Mouse (Mus musculus) stomach, postnatal 0 days (tissue): Measurements from ENCODE around the gene Clca3a1. TPM values are rescaled to one million over a fixed set of nuclear protein-coding genes. Genes with fewer than 3 reads are reported as not detected.

Source experiments
- ATAC-seq: fragments of 200-750 bp; cut with Nextera tagmentation; 2 replicates; pipeline ENCODE4 v1.8.0; 2017; ENCODE audit not compliant: low FRiP score, low TSS enrichment
- DNase-seq: peaks from one replicate; pipeline ENCODE4 v3.0.0-alpha.2; 2016; ENCODE audit warnings: low spot score
- H3K27ac ChIP-seq: fragments of 300-500 bp; sonication (generic); replicated peaks from 2 replicates; pipeline ENCODE4 v1.5.1; 2014; ENCODE audit warnings: mild to moderate bottlenecking, control low read depth
- H3K27me3 ChIP-seq: fragments of 300-500 bp; sonication (generic); 2 replicates; pipeline ENCODE4 v1.6.1; 2014; ENCODE audit warnings: low read length; ENCODE audit not compliant: control insufficient read depth, insufficient read depth
- H3K36me3 ChIP-seq: fragments of 300-500 bp; sonication (generic); 2 replicates; pipeline ENCODE4 v1.6.1; 2014; ENCODE audit warnings: low read length, mixed read lengths; ENCODE audit not compliant: control insufficient read depth, insufficient read depth
- H3K4me1 ChIP-seq: fragments of 300-500 bp; sonication (generic); replicated peaks from 2 replicates; pipeline ENCODE4 v1.6.1; 2014; ENCODE audit warnings: antibody characterized with exemption; ENCODE audit not compliant: control insufficient read depth, insufficient read depth
- H3K4me2 ChIP-seq: fragments of 300-500 bp; sonication (generic); replicated peaks from 2 replicates; pipeline ENCODE4 v1.6.1; 2014; ENCODE audit warnings: low read depth, mild to moderate bottlenecking, control low read depth, moderate library complexity
- H3K4me3 ChIP-seq: fragments of 300-500 bp; sonication (generic); 2 replicates; pipeline ENCODE4 v1.5.1; 2014; ENCODE audit warnings: low read depth, low read length, control low read depth
- H3K9ac ChIP-seq: fragments of 300-500 bp; sonication (generic); 2 replicates; pipeline ENCODE4 v1.6.1; 2014; ENCODE audit warnings: mild to moderate bottlenecking, low read length, control low read depth, mixed read lengths
- H3K9me3 ChIP-seq: fragments of 300-500 bp; sonication (generic); 2 replicates; pipeline ENCODE4 v1.6.1; 2016; ENCODE audit warnings: low read length; ENCODE audit not compliant: control insufficient read depth
- CTCF ChIP-seq: IDR thresholded peaks from 2 replicates; pipeline ENCODE4 v1.5.1; 2016; ENCODE audit warnings: antibody characterized with exemption, low read depth, mild to moderate bottlenecking, moderate library complexity
- EP300 ChIP-seq: optimal IDR thresholded peaks from 2 replicates; pipeline ENCODE3; 2016; ENCODE audit warnings: antibody characterized with exemption
- WGBS: fragments of 180-500 bp; shearing (Covaris S2); extraction: QIAGEN DNeasy Blood & Tissue Kit; methylation state at CpG from one replicate; pipeline ENCODE4 v1.1.7; 2014; 5-methylcytosine and 5-hydroxymethylcytosine counted together
- polyA plus RNA-seq: library from polyadenylated mRNA; unstranded; fragments of >200 nt; fragmentation: Nextera tagmentation; extraction: Ambion mirVana; gene quantifications from 2 replicates; pipeline ENCODE4 v1.2.1, GENCODE M21; 2015

The Clca3a1 gene
- polyA plus RNA-seq, 1 experiment from 2014 or later = 0.82 TPM

GRCm38 (mm10) chr3:144719901-144720747 lies 40.7 kb downstream of the Clca3a1 start, which contains the start of gene Sh3glb1:
TSS of gene Sh3glb1 (minus strand) at chr3:144720335.
- ATAC-seq = peak; percentile 94
- under 1% methylated on average over 38 of the region's 98 CpGs for WGBS
- Histone ChIP-seq H3K4me3 (peak within 1 kb of the TSS; percentile 93), H3K27me3 (no peaks in the 10 kb centered on the region), H3K4me2 (peak within 1 kb of the TSS; percentile 58), H3K9me3 (no peaks in the 10 kb centered on the region), H3K36me3 (no peaks in the 10 kb centered on the region), H3K4me1 (peaks cover 4% of the 10 kb centered on the region; the same call in 1 of the 2 replicates), H3K9ac (peak within 1 kb of the TSS; percentile 91), H3K27ac (peak within 1 kb of the TSS; percentile 100)
- TF ChIP-seq CTCF (peak; percentile 99), EP300 (no peak)
- peak; percentile 96 for DNase-seq

GRCm38 (mm10) chr3:144719088-144719900 lies 41.5 kb downstream of the Clca3a1 start:
- Histone ChIP-seq H3K4me3 (peak overlapping the region; percentile 93), H3K36me3 (no peaks in the 10 kb centered on the region), H3K9ac (peak overlapping the region; percentile 91), H3K4me1 (peaks cover 5% of the 10 kb centered on the region; the same call in 1 of the 2 replicates), H3K27me3 (no peaks in the 10 kb centered on the region), H3K27ac (peak overlapping the region; percentile 100), H3K9me3 (no peaks in the 10 kb centered on the region), H3K4me2 (peak overlapping the region; percentile 58)
- no peak for TF ChIP-seq CTCF
- TF ChIP-seq EP300 = no peak
- ATAC-seq (peak; percentile 73), DNase-seq (peak; percentile 78)
- WGBS = under 1% methylated on average over 53 of the region's 56 CpGs

- peak; percentile 29 for DNase-seq
- no peaks in the 10 kb centered on the region for H3K9me3 ChIP-seq
- peak overlapping the region; percentile 100 for H3K27ac ChIP-seq
Measured at GRCm38 (mm10) chr3:144718706-144719087, 42.1 kb downstream of the Clca3a1 start.

GRCm38 (mm10) chr3:144717835-144718234 lies 42.9 kb downstream of the Clca3a1 start:
- H3K9ac ChIP-seq = no peak overlapping the region
- peak overlapping the region; percentile 40 for H3K4me2 ChIP-seq
- 64% methylated on average over 6 of the region's 6 CpGs for WGBS
- H3K36me3 ChIP-seq = no peaks in the 10 kb centered on the region
- H3K27ac ChIP-seq = 0 out of 2 replicates have a peak overlapping the region, but pooled peaks have one; percentile 24
- H3K4me3 ChIP-seq = peak overlapping the region; percentile 11; the same call in 1 of the 2 replicates
- ATAC-seq (no peak), DNase-seq (peak; percentile 27)
- peaks cover 9% of the 10 kb centered on the region; the same call in 1 of the 2 replicates for H3K4me1 ChIP-seq
- H3K27me3 ChIP-seq = no peaks in the 10 kb centered on the region
- H3K9me3 ChIP-seq = no peaks in the 10 kb centered on the region
- TF ChIP-seq CTCF (no peak), EP300 (no peak)

More at GRCm38 (mm10) chr3:144718706-144719087, 42.1 kb downstream of the Clca3a1 start:
- Histone ChIP-seq H3K9ac (peak overlapping the region; percentile 91), H3K4me2 (peak overlapping the region; percentile 58), H3K4me1 (peaks cover 9% of the 10 kb centered on the region; the same call in 1 of the 2 replicates), H3K4me3 (peak overlapping the region; percentile 93), H3K27me3 (no peaks in the 10 kb centered on the region), H3K36me3 (no peaks in the 10 kb centered on the region)
- 4% methylated on average over 7 of the region's 7 CpGs for WGBS
- no peak for ATAC-seq
- no peak for TF ChIP-seq EP300
- no peak for TF ChIP-seq CTCF

- WGBS = 66% methylated on average over 3 of the region's 3 CpGs
- ATAC-seq = no peak
- no peak for TF ChIP-seq CTCF
- no peak for TF ChIP-seq EP300
Measured at GRCm38 (mm10) chr3:144717121-144717520, 43.7 kb downstream of the Clca3a1 start.

More at GRCm38 (mm10) chr3:144717121-144717520, 43.7 kb downstream of the Clca3a1 start:
- Histone ChIP-seq H3K27me3 (no peaks in the 10 kb centered on the region), H3K4me3 (no peak overlapping the region), H3K36me3 (no peaks in the 10 kb centered on the region), H3K9ac (no peak overlapping the region), H3K27ac (no peak overlapping the region), H3K4me2 (no peak overlapping the region), H3K9me3 (no peaks in the 10 kb centered on the region), H3K4me1 (peaks cover 9% of the 10 kb centered on the region; the same call in 1 of the 2 replicates)
- no peak for DNase-seq
